Mouse (Mus musculus): ENCODE results near the gene Gpcpd1. TPM values are rescaled to one million over a fixed set of nuclear protein-coding genes. Genes with fewer than 3 reads are reported as not detected.

Gpcpd1 gene
- polyA plus RNA-seq, 1 experiment from 2014 or later, result 52.3 TPM

GRCm38 (mm10) chr2:132518021-132518901 is 69.3 kb downstream of the Gpcpd1 start:
- DNase-seq (ENCODE audit: low spot score), result no peak

DNA sequence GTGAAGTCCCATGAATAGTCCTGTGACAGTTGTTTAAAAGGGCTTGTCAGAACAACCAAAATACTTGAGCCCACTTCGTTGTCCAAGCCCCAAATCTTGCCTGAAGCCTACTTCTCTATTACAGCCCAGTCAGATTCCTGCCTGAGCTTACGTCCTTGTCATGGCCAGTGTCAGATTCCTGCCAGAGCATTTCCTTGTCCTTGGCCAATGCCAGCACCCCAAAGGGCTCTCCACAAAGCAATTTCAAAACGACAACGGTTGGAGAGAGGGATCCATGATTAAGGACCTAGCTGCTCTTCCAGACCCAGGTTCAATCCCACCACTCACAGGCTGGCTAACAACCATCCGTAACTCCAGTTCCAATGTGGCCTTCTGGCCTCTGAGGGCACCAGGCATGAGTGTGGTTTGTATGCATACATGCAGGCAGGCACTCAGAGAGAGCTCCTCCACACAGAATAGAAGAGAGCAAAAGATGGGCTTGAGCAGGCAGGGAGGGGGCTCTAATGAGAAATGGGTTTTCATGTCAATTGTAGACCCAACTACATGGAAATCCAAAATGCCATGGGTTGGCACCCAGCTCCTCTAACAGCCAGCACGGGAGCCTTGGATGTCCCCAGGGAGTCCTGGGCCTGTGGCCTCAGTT is 70.2 kb downstream of the Gpcpd1 start:
- no peak for DNase-seq (ENCODE audit: low spot score)

DNA sequence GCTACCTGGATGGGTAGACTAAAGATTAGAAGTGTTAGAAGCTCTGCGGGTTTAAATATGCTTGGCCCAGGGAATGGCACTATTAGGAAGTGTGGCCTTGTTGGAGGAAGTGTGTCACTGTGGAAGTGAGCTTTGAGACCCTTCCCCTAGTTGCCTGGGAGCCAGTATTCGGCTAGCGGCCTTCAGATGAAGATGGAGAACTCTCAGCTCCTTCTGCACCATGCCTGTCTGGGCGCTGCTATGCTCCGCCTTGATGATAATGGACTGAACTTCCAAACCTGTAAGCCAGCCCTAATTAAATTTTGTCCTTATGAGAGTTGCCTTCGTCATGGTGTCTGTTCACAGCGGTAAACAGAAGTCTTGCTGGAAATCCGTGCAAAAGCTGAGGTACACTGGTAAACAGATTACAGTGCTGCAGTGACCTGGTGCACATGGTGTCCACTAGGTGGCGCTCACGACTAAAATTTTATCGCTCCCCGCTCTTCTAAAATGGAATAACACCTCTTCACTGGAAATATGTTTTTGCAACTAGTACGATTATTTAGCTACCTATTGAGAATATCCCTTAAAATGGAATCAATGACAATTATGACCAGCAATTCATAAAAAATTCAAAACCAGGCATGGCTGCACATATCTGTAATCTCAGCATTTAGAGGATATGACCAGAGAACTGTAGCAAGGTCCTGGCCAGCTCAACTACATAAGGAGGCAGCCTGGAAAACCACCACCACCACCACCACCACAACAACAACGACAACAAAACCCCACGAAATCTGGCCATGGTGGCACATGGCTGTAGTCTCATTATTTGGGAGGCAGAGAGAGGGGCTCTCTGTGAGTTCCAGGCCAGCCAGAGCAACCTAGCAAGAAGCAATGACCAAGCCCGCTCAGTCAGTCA is 71.1 kb downstream of the Gpcpd1 start:
- DNase-seq (ENCODE audit: low spot score), result peak; percentile 84

GRCm38 (mm10) chr2:132515607-132516006 is 71.9 kb downstream of the Gpcpd1 start:
- no peak for DNase-seq (ENCODE audit: low spot score)

GRCm38 (mm10) chr2:132515076-132515475 is 72.5 kb downstream of the Gpcpd1 start:
- DNase-seq (ENCODE audit: low spot score), result no peak

DNA sequence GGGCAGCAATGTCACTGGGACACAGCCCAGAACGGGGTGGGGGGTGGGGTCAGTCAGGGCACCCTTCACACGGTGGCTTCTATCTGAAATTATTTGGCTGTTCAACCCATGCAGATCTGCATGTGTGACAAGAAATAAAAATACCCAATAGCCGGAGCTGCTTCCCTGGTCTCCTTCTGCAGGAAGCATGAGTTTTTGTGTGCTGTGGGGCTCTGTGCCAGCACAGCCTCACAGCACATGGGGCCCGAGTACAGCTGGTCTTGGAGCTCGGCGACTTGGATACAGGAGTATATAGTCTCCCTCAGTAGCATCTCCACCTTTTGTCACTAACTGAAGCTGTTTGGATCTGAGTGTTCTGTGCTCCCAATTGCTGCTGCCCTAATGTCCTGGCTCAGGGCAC is 73.2 kb downstream of the Gpcpd1 start:
- no peak for DNase-seq (ENCODE audit: low spot score)

DNA sequence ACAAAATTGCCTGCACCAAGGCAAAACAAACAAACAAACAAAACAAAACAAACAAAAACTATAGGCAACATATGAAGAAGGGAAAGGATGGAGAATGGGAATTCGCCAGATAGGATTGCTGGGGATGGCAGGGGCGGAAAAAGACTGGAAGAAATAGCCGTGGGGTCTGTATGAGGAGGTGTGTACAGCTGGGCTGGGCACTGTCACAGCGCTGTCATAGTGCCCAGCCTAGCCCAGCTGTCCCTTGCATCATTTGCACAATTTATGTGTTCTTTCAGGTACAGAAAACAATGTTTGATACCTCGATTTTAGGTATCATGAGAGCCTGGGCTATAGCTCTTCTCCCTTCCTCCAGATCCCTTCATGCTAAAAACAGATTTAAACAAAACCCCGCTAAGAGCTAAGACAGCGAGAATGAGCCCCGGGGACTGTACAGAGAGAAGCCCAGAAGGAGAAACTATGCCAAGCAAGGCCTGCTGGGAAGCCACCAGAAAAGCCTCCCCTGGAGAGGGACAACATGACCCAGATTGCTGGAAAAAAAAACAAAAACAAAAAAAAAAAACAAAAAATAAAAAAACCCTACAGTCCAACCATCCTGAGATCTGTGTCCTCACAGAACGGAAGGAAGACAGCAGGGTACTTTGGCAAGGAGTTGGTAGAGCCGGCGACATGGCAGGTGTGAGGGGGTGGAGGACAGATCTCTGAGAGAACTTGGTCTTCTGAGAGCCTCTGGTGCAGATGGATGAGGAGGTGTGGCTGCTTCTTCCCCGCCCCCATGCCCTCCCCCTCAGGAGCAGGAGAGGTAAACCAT is 74.0 kb downstream of the Gpcpd1 start:
- DNase-seq (ENCODE audit: low spot score), result peak; percentile 84

DNA sequence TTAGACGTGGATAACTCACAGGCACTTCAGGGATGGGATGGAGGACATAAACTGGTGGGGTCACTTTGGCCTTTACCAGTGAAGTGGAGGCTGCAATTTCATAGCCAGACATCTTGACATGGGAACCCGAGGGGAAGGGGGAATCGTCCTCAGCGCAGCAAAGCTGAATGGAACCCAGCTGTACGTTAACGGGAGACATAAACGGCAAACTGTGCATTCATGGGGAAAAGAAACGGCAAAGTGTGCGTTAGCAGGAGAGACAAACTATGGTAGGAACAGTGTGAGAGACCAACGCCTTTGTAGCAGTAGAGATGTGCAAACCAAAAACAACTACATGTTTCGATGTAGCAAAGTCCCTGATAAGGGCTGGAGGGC is 74.6 kb downstream of the Gpcpd1 start:
- DNase-seq (ENCODE audit: low spot score), result no peak

- peak; percentile 92 for DNase-seq (ENCODE audit: low spot score)
These were observed 75.2 kb downstream of the Gpcpd1 start for GRCm38 (mm10) chr2:132512051-132512976.

DNA sequence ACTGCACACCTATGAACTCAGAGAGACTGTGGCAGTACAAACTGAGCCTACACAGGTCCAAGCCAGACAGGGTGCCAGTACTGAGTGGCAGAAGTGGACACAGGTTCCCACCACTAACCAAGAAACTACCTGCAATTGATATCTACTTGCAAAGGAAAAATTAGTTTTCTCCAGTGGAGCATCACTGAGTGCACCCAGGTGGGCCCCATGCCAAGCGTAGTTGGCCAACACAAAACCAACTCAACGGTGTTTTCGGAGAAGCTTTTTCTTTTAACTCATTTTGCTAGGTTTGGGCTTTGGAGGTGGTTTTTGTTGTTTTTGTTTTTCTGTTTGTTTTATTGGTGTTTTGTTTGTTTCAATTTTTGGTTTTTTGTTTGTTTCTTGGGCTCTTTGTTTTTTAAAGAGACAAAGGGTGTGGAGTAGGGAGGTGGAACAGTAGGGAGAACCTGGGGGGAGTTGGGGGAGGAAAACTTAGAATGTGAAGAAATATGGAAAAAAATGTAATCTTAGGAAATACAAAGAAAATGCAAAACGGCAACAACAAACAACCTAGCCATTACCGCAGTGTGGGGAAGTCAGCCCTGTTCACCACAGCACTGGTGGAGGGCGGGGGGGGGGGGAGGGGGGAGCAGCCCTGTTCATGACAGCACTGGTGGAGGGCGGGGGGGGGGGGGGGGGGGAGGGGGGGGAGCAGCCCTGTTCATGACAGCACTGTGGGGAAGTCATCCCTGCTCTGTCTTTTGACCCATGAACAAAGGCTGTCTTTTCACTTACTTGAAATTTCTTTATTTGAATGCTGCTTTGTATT is 76.3 kb downstream of the Gpcpd1 start:
- DNase-seq (ENCODE audit: low spot score), result peak; percentile 68

GRCm38 (mm10) chr2:132509714-132510113 is 77.8 kb downstream of the Gpcpd1 start:
- peak; percentile 67 for DNase-seq (ENCODE audit: low spot score)

- no peak for DNase-seq (ENCODE audit: low spot score)
These were observed 78.3 kb downstream of the Gpcpd1 start for GRCm38 (mm10) chr2:132509261-132509660.

GRCm38 (mm10) chr2:132507521-132507920 is 80.0 kb downstream of the Gpcpd1 start:
- DNase-seq (ENCODE audit: low spot score), result no peak

DNA sequence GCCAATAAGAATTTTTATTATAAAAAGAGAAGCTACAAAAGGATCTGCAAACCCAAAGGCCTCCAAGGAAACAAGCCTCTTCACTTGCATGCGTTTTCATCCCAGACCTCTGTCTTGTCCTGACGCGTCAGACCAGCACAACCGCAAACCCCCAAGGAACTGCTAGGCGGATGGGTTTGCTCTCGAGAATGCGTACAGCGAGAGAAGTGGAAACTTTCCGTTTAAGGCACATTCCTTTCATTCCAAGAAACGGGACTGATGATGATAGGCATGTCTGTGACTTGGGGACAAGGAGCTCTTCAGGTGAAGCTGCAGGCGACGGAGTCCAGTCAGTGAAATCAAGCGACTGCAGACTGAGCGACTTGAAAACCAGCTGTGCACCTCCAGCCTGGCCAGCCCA is 80.4 kb downstream of the Gpcpd1 start:
- DNase-seq (ENCODE audit: low spot score), result no peak

DNA sequence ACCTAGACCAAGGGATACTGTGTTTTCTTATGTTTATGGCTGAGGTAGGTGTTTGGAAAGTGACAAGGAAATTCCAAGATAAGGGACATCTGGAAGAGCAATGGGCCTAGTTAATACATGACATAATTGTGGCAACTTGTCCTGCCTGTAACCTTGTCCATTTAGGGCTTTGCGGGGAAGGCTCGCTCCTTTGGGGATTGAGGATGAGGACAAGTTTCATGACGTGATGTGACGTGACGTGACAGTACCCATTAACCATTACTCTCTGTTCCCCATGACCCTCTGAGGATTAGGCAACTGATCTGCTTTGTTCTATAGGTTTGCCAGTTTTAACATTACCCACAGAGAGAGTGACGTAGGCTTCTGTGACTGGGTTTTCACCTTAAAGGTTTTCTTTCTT is 81.7 kb downstream of the Gpcpd1 start:
- DNase-seq (ENCODE audit: low spot score), result no peak

DNA sequence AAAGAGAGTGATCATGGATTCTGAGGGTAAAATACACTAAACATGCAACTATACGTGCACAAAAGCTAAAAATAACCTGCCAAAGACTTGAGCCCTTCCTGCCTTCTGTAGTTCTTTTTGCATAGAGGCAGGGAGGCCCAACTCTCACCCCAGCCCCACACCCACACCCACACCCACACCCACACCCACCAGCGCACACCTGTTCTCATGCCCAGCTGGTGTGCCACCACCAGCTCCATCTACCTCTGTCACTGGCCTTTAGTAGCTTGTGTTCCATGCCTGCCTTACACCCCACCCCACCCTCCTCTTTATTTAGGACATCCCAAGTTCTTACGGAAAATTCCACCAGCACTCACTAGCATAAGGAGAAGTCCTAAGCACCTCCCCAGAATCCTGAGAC is 89.2 kb downstream of the Gpcpd1 start:
- DNase-seq (ENCODE audit: low spot score), result peak; percentile 72

DNA sequence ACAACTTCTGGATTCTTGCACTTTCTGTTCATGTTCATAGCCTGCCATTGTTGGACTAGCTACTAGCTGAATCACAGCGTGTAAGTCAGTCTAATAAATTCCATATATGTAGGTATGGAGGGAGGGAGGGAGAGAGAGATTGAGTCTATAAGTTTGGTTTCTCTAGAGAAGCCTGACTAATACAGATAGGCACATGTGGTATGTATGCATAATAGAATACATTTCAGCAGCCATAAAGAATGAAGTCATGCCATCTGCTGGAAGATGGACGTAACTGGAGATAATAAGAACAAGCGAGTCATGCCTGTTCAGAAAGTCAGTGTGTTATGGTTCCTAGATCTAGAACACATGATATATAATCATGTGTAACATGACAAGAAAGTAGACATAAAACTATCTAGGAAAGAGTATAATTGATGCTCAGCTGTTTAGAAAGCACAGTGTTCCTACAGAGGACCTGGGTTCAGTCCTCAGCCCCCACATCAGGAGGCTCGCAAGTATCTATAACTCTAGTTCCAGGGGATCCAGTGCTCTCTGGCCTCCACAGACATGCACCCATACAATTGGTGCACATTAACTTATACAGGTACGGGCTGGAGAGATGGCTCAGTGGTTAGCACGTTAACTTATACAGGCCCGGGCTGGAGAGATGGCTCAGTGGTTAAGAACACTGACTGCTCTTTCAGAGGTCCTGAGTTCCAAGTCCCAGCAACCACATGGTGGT is 90.0 kb downstream of the Gpcpd1 start:
- DNase-seq (ENCODE audit: low spot score), result peak; percentile 65

DNA sequence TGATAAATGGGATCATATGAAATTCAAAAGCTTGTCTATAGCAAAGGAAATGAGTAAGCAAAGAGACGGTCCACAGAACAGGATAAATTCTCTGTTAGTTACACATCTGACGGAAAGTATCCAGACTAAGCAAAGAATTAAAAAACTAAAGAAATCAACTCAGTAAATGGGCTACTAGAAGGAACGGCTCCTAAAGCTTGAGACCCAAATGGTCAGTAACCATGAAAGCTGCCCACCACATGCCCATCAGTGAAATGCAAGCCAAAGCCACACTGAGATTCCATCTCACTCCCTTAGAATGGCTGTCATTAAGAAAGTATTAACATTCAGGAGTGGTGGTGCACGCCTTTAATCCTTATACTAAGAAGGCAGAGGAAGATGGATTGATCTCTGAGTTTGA is 94.3 kb downstream of the Gpcpd1 start:
- DNase-seq (ENCODE audit: low spot score), result no peak

Data from thymus, postnatal 0 days (tissue).